33 mouse cellular contexts compared by ENCODE assay signal in genomic region chr9:27101466-27101865, GRCm38 (mm10). TPM values are rescaled to one million over a fixed set of nuclear protein-coding genes. Genes with fewer than 3 reads are reported as not detected.
"Had no signal": no experiment of that assay in that cellular context is flagged by ENCODE, and none has a peak within 500 bp of the region (broad histone marks: within the 10 kb centered on the region; RNA-seq: fewer than 3 reads in every experiment).

No protein-coding gene starts in this region.

- H3K9ac ChIP-seq: limb, embryonic 12.5 days; limb, embryonic 13.5 days; limb, embryonic 15.5 days; liver, embryonic 12.5 days; liver, embryonic 13.5 days; liver, embryonic 14.5 days; liver, embryonic 15.5 days; liver, postnatal 0 days; lung, embryonic 14.5 days; lung, embryonic 15.5 days; midbrain, embryonic 12.5 days; midbrain, embryonic 13.5 days; midbrain, embryonic 15.5 days had no signal

- H3K4me3 ChIP-seq: limb, embryonic 10.5 days; limb, embryonic 12.5 days; limb, embryonic 13.5 days; limb, embryonic 15.5 days; liver, embryonic 12.5 days; liver, embryonic 13.5 days; liver, embryonic 15.5 days; lung, embryonic 15.5 days; megakaryocyte, embryonic 14.5 days; midbrain, embryonic 10.5 days; midbrain, embryonic 12.5 days; midbrain, embryonic 13.5 days; midbrain, embryonic 15.5 days; myocyte had no signal

- DNase-seq: left cerebral cortex, postnatal 4 days; liver; liver, embryonic 13.5 days; liver, postnatal 0 days; lung, adult 18-20 months; lung, adult 2 months; lung, embryonic 14.5 days; lung, postnatal 10 days; lung, postnatal 14 days; lung, postnatal 36 days; lung, postnatal 4 days; midbrain, embryonic 14.5 days had no signal

- ATAC-seq: liver, embryonic 12.5 days; liver, postnatal 0 days; lung, postnatal 0 days; midbrain, embryonic 13.5 days; midbrain, embryonic 15.5 days; midbrain, embryonic 16.5 days had no signal

- H3K4me2 ChIP-seq: limb, embryonic 12.5 days; limb, embryonic 13.5 days; limb, embryonic 15.5 days; liver, embryonic 11.5 days; liver, embryonic 12.5 days; liver, embryonic 13.5 days; liver, embryonic 15.5 days; lung, embryonic 14.5 days; lung, embryonic 15.5 days; midbrain, embryonic 11.5 days; midbrain, embryonic 12.5 days; midbrain, embryonic 13.5 days; midbrain, embryonic 15.5 days had no signal

- H3K27ac ChIP-seq: limb, embryonic 10.5 days; limb, embryonic 12.5 days; limb, embryonic 13.5 days; limb, embryonic 15.5 days; liver, embryonic 12.5 days; liver, embryonic 13.5 days; liver, embryonic 14.5 days; liver, embryonic 15.5 days; lung, embryonic 15.5 days; macrophage; midbrain, embryonic 10.5 days; midbrain, embryonic 12.5 days; midbrain, embryonic 13.5 days; midbrain, embryonic 15.5 days had no signal

- H3K9me3 ChIP-seq: limb, embryonic 10.5 days; limb, embryonic 12.5 days; limb, embryonic 13.5 days; limb, embryonic 15.5 days; liver, embryonic 12.5 days; liver, embryonic 13.5 days; liver, embryonic 15.5 days; lung, embryonic 15.5 days; megakaryocyte, embryonic 14.5 days; midbrain, embryonic 10.5 days; midbrain, embryonic 12.5 days; midbrain, embryonic 13.5 days; midbrain, embryonic 15.5 days had no signal

- H3K27me3 ChIP-seq: limb, embryonic 12.5 days; limb, embryonic 13.5 days; limb, embryonic 15.5 days; liver, embryonic 12.5 days; liver, embryonic 13.5 days; liver, embryonic 15.5 days; lung, embryonic 15.5 days; midbrain, embryonic 12.5 days; midbrain, embryonic 13.5 days; midbrain, embryonic 15.5 days had no signal

- H3K4me1 ChIP-seq: limb, embryonic 12.5 days; limb, embryonic 15.5 days; liver, embryonic 13.5 days; liver, embryonic 15.5 days; lung, embryonic 15.5 days; midbrain, embryonic 12.5 days; midbrain, embryonic 15.5 days had no signal

RNA-seq across cellular contexts. Expression of gene Jam3, which starts 53.8 kb away (rescaled TPM):
- total RNA-seq: megakaryocyte, adult 5-6 weeks; megakaryocyte-erythroid progenitor cell, adult 5-6 weeks had no signal
- polyA plus RNA-seq: macrophage had no signal
